Mouse (Mus musculus) E14TG2a.4 (cell line): ENCODE data around the gene Sos2.

Experiments
- H3K27me3 ChIP-seq: 2 replicates; pipeline ENCODE4 v1.6.1; 2014; ENCODE audit warnings: low read length, control low read depth; ENCODE audit not compliant: insufficient read depth
- H3K36me3 ChIP-seq: 2 replicates; pipeline ENCODE4 v1.6.1; 2014; ENCODE audit warnings: low read length, control low read depth; ENCODE audit not compliant: insufficient read depth
- H3K4me1 ChIP-seq: replicated peaks from 2 replicates; pipeline ENCODE4 v1.6.1; 2014; ENCODE audit warnings: low read depth, low read length, control low read depth
- H3K4me3 ChIP-seq: replicated peaks from 2 replicates; pipeline ENCODE4 v1.5.1; 2014; ENCODE audit warnings: mild to moderate bottlenecking, low read length
- H3K9me3 ChIP-seq: 2 replicates; pipeline ENCODE4 v1.6.1; 2014; ENCODE audit warnings: low read length, control low read depth
- CTCF ChIP-seq: conservative IDR thresholded peaks from 2 replicates; pipeline ENCODE4 v1.5.1; 2014; ENCODE audit warnings: low read length
- NANOG ChIP-seq: IDR thresholded peaks from 2 replicates; pipeline ENCODE4 v1.6.1; 2014; ENCODE audit warnings: borderline replicate concordance, low read length, mixed read lengths
- POU5F1 ChIP-seq: IDR thresholded peaks from 2 replicates; pipeline ENCODE4 v1.6.1; 2014; ENCODE audit warnings: low read length, borderline replicate concordance

Sos2 gene

DNA sequence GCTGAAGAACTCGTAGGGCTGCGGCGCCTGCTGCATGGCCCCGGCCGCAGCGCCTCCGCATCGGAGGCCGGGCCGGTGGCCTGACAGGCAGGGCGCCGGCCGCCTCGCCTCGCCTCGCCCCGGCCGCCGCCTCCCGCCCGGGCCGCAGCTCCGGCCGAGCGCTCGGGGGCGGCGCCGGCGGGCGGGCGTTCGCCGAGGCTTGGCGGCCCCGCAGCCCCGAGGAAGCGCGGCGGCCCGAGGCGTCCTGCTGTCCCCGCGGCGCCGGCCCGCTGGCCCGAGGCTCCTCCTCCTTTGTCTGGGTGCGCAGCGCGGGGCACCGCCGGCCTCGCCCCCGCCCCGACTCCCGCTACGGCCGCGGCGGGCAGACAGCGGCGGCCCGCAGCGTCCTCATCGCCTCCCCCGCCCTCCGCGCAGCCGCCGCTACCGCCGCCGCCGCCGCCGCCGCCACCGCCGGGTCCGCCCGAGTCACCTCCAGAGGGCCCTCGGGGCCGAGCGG, at the start of gene Sos2:
Gene Sos2, minus strand, starts transcription at position 287 of the 496 bp plus-strand sequence.
- TF ChIP-seq POU5F1: no peak
- TF ChIP-seq NANOG: no peak
- no peak for TF ChIP-seq CTCF
- Histone ChIP-seq H3K36me3 (no peaks in the 10 kb centered on the region), H3K9me3 (no peaks in the 10 kb centered on the region), H3K4me3 (peak within 1 kb of the TSS; percentile 87), H3K27me3 (peaks cover 38% of the 10 kb centered on the region), H3K4me1 (peaks cover 9% of the 10 kb centered on the region; the same call in 1 of the 2 replicates)

DNA sequence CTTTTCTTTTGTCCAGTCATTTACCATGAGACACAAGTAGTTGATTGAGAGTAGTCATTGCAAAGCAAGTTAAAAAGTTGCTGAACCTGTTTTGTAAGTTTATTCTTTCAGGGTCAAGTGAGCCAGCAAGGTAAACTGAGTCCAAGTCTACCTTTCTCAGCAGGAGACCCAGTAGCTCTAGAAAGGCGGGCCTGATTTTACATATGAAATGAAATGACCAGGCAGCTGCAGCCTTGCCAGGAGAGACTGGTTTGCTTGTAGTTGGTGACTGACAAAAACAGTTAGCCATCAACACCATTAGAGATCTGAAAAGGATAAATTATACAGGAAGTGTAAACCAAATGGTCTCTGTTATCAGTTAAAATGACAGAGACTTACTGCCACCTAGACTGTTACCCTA, 48.7 kb upstream of the Sos2 start:
- peaks cover 44% of the 10 kb centered on the region for H3K4me1 ChIP-seq
- TF ChIP-seq POU5F1: no peak
- TF ChIP-seq CTCF: no peak
- TF ChIP-seq NANOG: no peak
- H3K9me3 ChIP-seq: peaks cover 20% of the 10 kb centered on the region

DNA sequence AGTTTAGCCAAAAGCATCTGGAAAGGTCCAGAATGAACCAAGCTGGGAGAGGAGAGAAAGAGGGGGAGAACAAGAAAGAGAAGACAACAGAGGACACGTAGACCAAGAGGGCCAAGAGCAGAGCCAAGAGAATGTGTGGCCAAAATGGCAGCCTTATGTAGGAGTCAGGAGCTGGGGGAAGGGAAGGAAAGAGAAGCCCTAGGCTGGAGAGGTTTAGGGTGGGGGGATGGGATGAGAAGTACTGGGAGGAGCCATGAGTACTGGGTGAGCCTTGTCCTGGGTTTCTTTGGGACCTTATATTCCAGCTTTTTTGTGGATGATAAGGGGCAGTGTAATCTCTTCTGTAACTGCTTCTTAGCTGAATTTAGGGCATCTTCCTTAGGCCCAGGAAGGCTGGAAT, 47.6 kb upstream of the Sos2 start:
- no peak overlapping the region for H3K4me3 ChIP-seq
- H3K9me3 ChIP-seq: peaks cover 20% of the 10 kb centered on the region
- H3K36me3 ChIP-seq: peaks cover 22% of the 10 kb centered on the region
- H3K27me3 ChIP-seq: no peaks in the 10 kb centered on the region
- TF ChIP-seq NANOG (no peak), CTCF (no peak), POU5F1 (no peak)
- peaks cover 46% of the 10 kb centered on the region for H3K4me1 ChIP-seq

More for the DNA sequence above, 48.7 kb upstream of the Sos2 start:
- Histone ChIP-seq H3K4me3 (no peak overlapping the region), H3K36me3 (peaks cover 22% of the 10 kb centered on the region), H3K27me3 (no peaks in the 10 kb centered on the region)

DNA sequence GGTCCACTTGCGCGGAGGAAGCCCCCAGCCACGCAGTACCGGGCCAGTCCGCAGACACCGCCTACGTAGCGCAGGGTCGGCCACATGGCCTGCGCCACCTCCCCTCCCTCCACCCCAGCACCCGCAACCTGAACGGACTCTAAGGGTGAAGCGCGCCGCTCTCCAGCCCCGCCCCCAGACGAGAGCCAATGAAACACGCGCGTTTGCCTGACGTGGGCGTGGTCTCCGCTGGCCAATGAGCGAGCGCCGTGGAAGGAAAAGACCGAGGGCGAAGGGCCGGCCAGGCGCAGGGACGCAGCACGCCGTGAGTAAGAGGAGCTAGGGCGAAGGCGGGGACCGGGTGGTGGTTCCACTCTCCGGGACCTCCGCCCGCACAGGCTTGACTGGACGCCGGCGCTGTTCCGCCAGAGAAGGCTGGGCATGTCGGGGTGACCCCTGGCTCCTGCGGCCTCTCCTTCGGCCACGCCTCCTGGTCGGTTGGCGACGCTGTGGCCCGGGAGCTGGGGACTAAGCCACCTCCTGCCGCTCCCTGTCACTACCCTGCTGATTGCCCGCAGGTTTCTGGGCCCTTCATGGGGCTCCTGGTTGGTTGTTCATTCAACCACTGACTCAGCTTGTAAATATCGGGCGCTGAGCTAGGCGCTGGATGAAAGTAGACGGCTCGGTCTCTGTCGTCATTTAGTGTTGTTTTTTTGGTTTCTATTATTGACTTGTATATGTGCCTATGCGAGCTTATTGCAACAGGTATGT, 43.2 kb upstream of the Sos2 start, which contains the start of the genes L2hgdh and Atp5s:
Gene L2hgdh, minus strand, starts transcription at position 163 of the 750 bp plus-strand sequence.
Gene Atp5s, plus strand, starts transcription at position 240 of the 750 bp plus-strand sequence.
- Histone ChIP-seq H3K27me3 (no peaks in the 10 kb centered on the region), H3K4me3 (peak within 1 kb of the TSS; percentile 88)
- TF ChIP-seq CTCF (no peak), NANOG (no peak), POU5F1 (no peak)

DNA sequence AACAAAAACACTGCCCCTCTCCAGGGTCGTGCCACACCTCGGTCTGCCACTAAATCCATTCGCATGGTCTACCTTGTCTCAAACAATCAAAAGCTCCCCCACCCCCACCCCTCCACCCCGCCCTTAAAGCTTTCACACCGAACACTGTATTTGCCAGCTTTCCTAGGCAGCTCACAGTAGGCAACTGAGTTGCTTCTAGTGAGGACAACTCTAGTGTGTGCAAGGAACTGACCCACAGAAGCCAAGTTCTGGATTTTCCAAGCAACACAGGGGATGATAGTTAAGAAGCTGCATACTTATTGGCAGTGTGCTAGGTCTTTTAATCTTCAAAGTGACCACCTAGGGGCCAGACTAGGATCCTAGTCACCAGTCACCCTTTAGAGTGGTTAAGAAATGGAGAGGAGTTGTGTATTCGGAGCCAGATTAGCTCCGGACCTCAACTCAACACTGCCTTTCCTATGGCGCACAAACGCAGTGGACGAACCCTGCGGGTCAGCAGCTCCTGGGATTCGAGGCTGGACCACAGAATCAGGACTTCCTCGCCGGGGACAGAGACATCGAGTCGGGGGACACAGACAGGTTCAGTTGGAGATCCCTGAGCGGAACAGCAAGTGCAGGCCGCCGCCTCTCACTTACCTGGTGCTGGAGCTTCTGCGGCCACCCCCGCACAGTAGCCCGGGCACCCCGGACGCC, 42.5 kb upstream of the Sos2 start:
- H3K4me1 ChIP-seq: peaks cover 34% of the 10 kb centered on the region
- H3K27me3 ChIP-seq: no peaks in the 10 kb centered on the region
- peak overlapping the region; percentile 88 for H3K4me3 ChIP-seq
- peaks cover 38% of the 10 kb centered on the region for H3K9me3 ChIP-seq
- peaks cover 42% of the 10 kb centered on the region for H3K36me3 ChIP-seq
- TF ChIP-seq POU5F1: no peak
- TF ChIP-seq CTCF: no peak
- no peak for TF ChIP-seq NANOG

More for the DNA sequence above, 43.2 kb upstream of the Sos2 start, which contains the start of the genes L2hgdh and Atp5s:
- Histone ChIP-seq H3K4me1 (peaks cover 41% of the 10 kb centered on the region), H3K36me3 (peaks cover 37% of the 10 kb centered on the region), H3K9me3 (peaks cover 31% of the 10 kb centered on the region)

DNA sequence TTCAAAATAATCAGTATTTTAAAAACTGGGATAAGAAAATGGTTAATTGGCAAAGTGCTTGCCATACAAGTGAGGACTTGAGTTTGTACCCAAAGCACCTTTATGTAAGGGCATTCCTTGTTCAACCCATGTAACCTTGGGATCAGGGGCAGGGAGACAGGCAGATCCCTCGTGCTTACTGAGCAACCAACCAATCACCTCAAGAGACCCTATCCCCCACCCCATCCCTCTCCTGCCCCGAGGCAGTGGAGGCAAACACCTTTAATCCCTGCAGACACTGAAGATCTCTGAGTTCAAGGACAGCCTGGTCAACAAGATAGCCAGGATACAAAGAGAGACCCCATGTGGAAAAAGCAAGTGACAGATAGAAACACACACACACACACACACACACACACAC, 41.7 kb upstream of the Sos2 start:
- H3K4me1 ChIP-seq: peaks cover 26% of the 10 kb centered on the region
- H3K27me3 ChIP-seq: no peaks in the 10 kb centered on the region
- TF ChIP-seq NANOG: no peak
- peaks cover 47% of the 10 kb centered on the region for H3K36me3 ChIP-seq
- peaks cover 46% of the 10 kb centered on the region for H3K9me3 ChIP-seq
- peak overlapping the region; percentile 88 for H3K4me3 ChIP-seq

DNA sequence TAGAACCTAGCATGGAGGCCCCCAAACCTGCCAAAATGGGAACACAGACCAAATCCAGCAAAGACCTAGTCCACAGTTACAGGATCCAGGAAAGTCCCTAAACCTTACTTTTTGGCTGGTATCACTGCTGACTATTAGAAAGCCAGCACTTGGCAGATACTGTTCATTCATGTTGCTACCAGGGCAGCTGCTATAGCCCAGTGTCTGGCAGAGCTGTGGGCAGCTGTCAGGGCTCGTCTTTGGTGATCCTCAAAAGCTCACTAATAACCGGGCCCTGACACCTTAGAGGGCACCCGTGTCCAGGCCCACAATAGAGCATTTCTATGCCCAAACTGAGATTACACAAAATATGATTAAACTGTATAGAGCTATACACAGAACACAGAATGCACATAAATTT, 41.2 kb upstream of the Sos2 start:
- no peaks in the 10 kb centered on the region for H3K27me3 ChIP-seq
- peaks cover 51% of the 10 kb centered on the region for H3K9me3 ChIP-seq
- H3K36me3 ChIP-seq: peaks cover 50% of the 10 kb centered on the region
- H3K4me3 ChIP-seq: no peak overlapping the region
- TF ChIP-seq POU5F1 (no peak), CTCF (no peak), NANOG (no peak)
- H3K4me1 ChIP-seq: peaks cover 26% of the 10 kb centered on the region

DNA sequence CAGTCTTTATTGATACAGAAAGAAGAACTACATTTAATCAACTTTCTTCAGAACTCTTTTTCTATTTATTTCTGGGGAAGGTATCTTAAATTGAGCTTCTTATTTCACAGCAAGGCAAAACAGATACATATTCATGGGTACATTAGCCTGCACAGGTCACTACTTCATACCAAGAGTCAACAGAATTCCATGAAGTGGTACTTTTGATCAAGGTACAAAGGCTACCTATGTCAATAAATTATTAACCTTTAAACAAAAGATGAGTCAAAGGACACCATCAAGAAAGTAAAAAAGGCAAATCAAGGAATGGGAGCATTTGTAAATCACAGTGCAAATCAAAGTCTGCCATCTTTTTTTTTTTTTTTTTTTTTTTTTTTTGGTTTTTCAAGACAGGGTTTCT, 32.0 kb upstream of the Sos2 start:
- Histone ChIP-seq H3K4me1 (no peaks in the 10 kb centered on the region), H3K4me3 (no peak overlapping the region), H3K27me3 (no peaks in the 10 kb centered on the region), H3K9me3 (peaks cover 36% of the 10 kb centered on the region), H3K36me3 (peaks cover 59% of the 10 kb centered on the region)
- TF ChIP-seq POU5F1 (no peak), CTCF (no peak), NANOG (no peak)
